Mouse (Mus musculus) forebrain, embryonic 12.5 days (tissue): ENCODE results near the gene Atp5l. TPM values are rescaled to one million over a fixed set of nuclear protein-coding genes. Genes with fewer than 3 reads are reported as not detected.
"Not testable (repeated sequence)": the region's sequence is repeated elsewhere in the genome, so short reads cannot be mapped to it uniquely, and the experiment has no call there.

Source experiments
- ATAC-seq: fragments of 200-750 bp; cut with Nextera tagmentation; 2 replicates; pipeline ENCODE4 v1.8.0; 2017; ENCODE audit warnings: moderate TSS enrichment; ENCODE audit not compliant: low FRiP score
- H3K27ac ChIP-seq: fragments of 300-500 bp; sonication (generic); 2 replicates; pipeline ENCODE4 v1.5.1; 2016; ENCODE audit warnings: mild to moderate bottlenecking
- H3K27me3 ChIP-seq: fragments of 300-500 bp; sonication (generic); 2 replicates; pipeline ENCODE4 v1.6.1; 2016; ENCODE audit warnings: mild to moderate bottlenecking
- H3K36me3 ChIP-seq: fragments of 300-500 bp; sonication (generic); replicated peaks from 2 replicates; pipeline ENCODE4 v1.6.1; 2016; ENCODE audit warnings: mild to moderate bottlenecking
- H3K4me1 ChIP-seq: fragments of 300-500 bp; sonication (generic); 2 replicates; pipeline ENCODE4 v1.6.1; 2016
- H3K4me2 ChIP-seq: fragments of 300-500 bp; sonication (generic); 2 replicates; pipeline ENCODE4 v1.6.1; 2016; ENCODE audit warnings: mild to moderate bottlenecking, moderate library complexity
- H3K4me3 ChIP-seq: fragments of 300-500 bp; sonication (generic); replicated peaks from 2 replicates; pipeline ENCODE4 v1.5.1; 2016; ENCODE audit warnings: mild to moderate bottlenecking
- H3K9ac ChIP-seq: fragments of 300-500 bp; sonication (generic); 2 replicates; pipeline ENCODE4 v1.6.1; 2016; ENCODE audit warnings: mild to moderate bottlenecking
- H3K9me3 ChIP-seq: fragments of 300-500 bp; sonication (generic); 2 replicates; pipeline ENCODE4 v1.6.1; 2016
- WGBS: fragments of 180-500 bp; shearing (Covaris S2); methylation state at CpG from one replicate; pipeline ENCODE4 v1.1.7; 2016; 5-methylcytosine and 5-hydroxymethylcytosine counted together
- polyA plus RNA-seq: library from polyadenylated mRNA; unstranded; fragments of >200 nt; fragmentation: Nextera tagmentation; extraction: Ambion mirVana; gene quantifications from 2 replicates; pipeline ENCODE4 v1.2.1, GENCODE M21; 2016

The Atp5l gene
- polyA plus RNA-seq, result 524 and 567 TPM in 2 replicates

DNA sequence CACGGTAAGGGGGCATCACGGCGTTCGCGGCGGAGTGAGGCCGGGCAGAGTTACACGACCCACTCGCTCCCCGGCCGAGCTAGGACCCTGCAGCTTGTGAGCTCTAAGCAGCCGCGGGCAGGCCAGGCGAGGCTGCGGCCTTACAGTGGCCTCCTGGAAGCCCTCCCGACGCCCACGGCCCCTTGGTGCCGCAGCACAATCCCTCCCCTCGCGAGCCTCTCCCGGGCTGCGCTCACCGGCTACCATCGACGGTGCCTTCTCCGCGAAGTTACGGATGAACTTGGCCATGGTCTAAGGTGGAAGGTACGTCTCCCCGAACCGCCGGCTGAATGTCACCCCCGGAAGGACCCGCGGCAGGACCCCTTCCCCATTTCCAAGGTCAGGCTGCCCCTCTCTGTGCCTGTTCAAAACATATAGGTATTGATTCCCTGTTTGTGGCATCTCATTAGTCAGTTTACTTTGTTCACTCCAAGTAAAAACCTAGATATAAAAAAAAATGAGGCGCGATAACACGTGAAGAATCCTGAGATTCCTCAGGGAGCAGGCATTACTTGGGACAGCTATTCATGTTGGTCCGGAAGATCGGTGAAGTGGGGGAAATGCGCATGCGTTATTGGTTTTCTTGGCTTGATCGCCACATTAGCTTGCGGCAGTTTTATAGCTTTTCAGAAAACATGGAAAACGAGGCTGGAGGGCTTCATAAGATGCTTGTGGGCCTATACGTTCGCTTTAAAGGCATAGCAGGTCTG, at the start of gene Atp5l:
TSS of gene Atp5l (minus strand) at position 369 of the 749 bp plus-strand sequence.
- Histone ChIP-seq H3K4me2 (peak within 1 kb of the TSS; percentile 86), H3K4me1 (peaks cover 17% of the 10 kb centered on the region), H3K27ac (peak within 1 kb of the TSS; percentile 91), H3K9me3 (no peaks in the 10 kb centered on the region), H3K9ac (peak within 1 kb of the TSS; percentile 89), H3K27me3 (no peaks in the 10 kb centered on the region), H3K4me3 (peak within 1 kb of the TSS; percentile 98), H3K36me3 (peaks cover under 1% of the 10 kb centered on the region; the same call in 1 of the 2 replicates)
- under 1% methylated on average over 48 of the region's 48 CpGs for WGBS
- ATAC-seq, result peak; percentile 90

DNA sequence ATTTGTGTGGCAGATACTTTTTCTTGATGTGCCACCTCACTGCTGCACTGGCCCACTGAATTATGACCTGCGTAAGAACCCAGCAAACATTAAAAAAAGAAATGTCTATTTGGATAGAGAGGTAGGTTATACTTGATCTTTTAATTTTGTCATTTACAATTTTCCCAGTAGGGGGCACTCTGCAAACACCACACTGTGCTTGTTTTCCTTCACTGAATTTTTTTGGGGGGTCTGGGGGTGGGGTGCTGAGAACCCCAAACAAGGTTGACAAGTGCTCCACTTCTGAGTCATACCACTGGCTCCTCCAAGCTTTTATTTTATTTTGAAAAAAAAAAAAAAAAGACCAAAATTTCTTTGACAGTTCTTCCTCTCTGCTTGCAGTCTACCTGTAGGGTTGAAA, 48.9 kb upstream of the Atp5l start:
- 76% methylated on average over 1 of the region's 1 CpGs for WGBS
- ATAC-seq, result no peak
- H3K4me2 ChIP-seq, result no peak overlapping the region

DNA sequence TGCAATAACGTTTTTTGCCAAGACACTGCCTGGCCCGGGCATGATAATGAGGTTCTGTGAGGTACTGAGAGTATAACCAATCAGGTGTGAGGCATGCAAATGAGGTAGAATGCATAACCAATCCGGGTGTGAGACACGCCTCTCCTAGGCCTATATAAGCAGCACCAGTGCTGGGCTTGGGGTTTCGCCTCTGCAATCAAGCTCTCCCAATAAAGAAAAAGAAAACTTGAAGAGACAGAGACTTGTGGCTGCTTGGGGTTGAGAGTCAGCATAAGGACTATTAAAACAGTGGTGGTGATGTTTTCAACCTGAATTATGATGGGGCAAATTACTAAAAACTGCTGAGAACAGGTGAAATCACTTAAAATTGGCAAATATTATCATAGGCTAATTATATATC, 47.2 kb upstream of the Atp5l start:
- H3K9me3 ChIP-seq, ATAC-seq, H3K27me3 ChIP-seq, H3K4me3 ChIP-seq, H3K9ac ChIP-seq, H3K36me3 ChIP-seq, H3K4me2 ChIP-seq, H3K27ac ChIP-seq: not testable (repeated sequence)
- 79% methylated on average over 5 of the region's 5 CpGs for WGBS
- peaks cover 15% of the 10 kb centered on the region for H3K4me1 ChIP-seq

More for the DNA sequence above, 48.9 kb upstream of the Atp5l start:
- peaks cover 17% of the 10 kb centered on the region for H3K27me3 ChIP-seq
- H3K27ac ChIP-seq, result no peak overlapping the region
- no peaks in the 10 kb centered on the region for H3K36me3 ChIP-seq
- peaks cover 11% of the 10 kb centered on the region for H3K4me1 ChIP-seq
- no peak overlapping the region for H3K9ac ChIP-seq
- H3K4me3 ChIP-seq, result no peak overlapping the region
- no peaks in the 10 kb centered on the region for H3K9me3 ChIP-seq

DNA sequence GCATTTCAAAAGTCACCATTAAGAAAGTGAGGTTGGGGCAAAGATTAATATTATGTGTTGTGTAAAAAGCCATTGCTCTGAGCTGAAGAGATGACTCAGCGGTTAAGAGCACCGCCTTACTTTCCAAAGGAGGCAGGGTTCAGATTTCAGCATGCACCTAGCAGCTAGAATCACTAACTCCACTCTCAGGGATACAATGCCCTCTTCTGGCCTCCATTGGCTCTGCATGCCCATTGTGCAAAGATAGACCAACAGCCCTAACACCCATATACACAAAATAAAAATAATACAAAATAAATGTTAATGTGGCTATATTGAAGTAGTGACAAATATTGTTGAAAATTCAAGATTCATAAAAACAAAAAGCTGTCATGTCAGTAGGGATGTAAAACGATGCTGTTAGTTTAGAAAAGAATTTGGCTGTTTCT, 46.3 kb upstream of the Atp5l start:
- Histone ChIP-seq H3K9ac (no peak overlapping the region), H3K27me3 (0 out of 2 replicates have a peak, but pooled peaks cover 2% of the 10 kb centered on the region), H3K4me1 (peaks cover 15% of the 10 kb centered on the region), H3K9me3 (no peaks in the 10 kb centered on the region), H3K36me3 (peaks cover 5% of the 10 kb centered on the region; the same call in 1 of the 2 replicates), H3K27ac (no peak overlapping the region), H3K4me3 (no peak overlapping the region), H3K4me2 (no peak overlapping the region)
- 33% methylated on average over 3 of the region's 3 CpGs for WGBS
- ATAC-seq, result no peak

DNA sequence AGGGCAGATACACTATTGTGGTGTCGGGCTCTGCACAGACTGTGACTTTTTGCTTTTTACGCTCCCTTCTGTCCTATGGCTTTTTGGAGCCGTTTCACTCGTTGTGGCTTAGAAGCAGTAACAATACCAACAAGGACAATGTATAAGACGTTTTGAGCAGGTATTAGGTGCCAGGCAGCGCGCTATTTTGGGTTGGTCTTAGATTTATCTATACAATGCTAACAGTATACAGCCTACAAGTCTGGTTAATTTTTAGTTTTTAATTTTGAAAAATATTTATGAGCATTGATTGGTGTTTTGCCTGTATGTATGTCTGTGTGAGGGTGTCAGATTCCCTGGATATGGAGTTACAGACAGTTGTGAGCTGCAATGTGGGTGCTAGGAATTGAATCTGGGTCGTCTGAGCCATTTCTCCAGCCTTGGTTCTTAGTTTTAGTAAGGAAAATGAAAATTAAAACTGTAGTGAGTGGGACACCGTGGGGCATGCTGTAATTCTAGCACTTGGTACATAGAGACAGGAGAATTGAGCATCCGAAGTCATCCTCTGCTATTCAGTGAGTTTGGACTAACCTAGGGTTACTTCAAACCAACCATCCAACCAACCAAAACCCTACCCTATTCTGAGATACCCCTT, 45.4 kb upstream of the Atp5l start:
- Histone ChIP-seq H3K27ac (no peak overlapping the region), H3K36me3 (peaks cover 10% of the 10 kb centered on the region), H3K4me1 (peaks cover 15% of the 10 kb centered on the region), H3K4me2 (peak overlapping the region; percentile 77), H3K27me3 (0 out of 2 replicates have a peak, but pooled peaks cover under 1% of the 10 kb centered on the region), H3K9me3 (no peaks in the 10 kb centered on the region), H3K9ac (peak overlapping the region; percentile 47), H3K4me3 (peak overlapping the region; percentile 78)
- WGBS, result 16% methylated on average over 10 of the region's 10 CpGs
- no peak for ATAC-seq

DNA sequence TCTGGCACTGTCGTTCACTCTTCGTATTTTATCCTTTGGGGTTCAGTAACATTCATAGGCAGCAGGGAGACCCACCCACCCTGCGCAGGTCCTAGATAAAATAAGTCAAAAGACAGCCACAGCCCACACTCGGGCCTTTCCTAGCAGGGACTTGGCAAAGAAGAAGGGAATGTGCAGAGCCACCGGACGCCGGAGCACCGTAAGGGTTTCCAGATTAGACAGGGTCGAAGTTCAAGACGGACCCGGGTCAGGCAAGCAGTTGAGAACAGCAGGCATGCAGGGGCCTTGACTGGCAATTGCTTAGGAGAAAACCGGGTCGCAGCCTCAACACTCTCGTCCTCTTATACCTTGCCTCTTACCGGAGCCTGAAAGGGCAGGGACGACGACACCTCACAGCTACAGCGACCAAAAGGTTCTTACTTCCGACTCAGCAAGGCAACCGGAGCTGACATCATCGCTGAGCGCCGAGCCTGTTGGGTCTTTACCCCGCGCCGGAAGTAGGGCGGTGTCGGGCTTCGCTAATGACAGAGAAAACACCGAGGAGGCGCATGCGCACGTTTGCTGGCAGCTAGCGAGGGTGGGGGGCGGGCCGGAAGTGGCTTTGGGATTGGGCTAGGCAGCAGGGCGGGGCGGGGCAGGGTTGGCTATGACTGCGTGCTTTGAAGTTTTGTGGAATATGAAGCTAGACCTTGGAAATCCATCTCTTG, 44.7 kb upstream of the Atp5l start, which contains the start of gene Ube4a:
TSS of gene Ube4a (minus strand) at position 475 of the 707 bp plus-strand sequence.
- peak; percentile 95 for ATAC-seq
- Histone ChIP-seq H3K27me3 (no peaks in the 10 kb centered on the region), H3K27ac (no peak within 1 kb of the TSS), H3K4me1 (peaks cover 15% of the 10 kb centered on the region), H3K4me3 (peak within 1 kb of the TSS; percentile 78), H3K9me3 (no peaks in the 10 kb centered on the region), H3K4me2 (peak within 1 kb of the TSS; percentile 77), H3K9ac (peak within 1 kb of the TSS; percentile 73), H3K36me3 (peaks cover 10% of the 10 kb centered on the region)
- under 1% methylated on average over 39 of the region's 39 CpGs for WGBS

DNA sequence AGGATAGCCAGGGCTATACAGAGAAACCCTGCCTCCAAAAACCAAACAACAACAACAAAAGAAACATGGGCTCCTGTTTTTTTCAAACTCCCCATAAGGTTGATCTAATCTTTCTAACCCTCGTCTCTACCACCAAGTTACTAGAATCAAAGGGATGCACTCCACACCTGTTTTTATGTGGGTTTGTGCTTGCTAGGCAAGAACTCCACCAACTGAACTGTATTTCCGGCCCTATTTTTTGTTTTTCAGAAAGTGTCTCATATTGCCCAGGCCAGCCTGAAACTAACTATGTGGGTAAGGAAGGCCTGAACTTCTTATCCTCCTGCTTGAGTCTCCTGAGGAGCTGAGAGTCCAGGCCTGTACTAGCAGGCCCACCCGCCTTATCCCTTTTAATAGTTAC, 33.9 kb upstream of the Atp5l start:
- no peak overlapping the region for H3K9ac ChIP-seq

DNA sequence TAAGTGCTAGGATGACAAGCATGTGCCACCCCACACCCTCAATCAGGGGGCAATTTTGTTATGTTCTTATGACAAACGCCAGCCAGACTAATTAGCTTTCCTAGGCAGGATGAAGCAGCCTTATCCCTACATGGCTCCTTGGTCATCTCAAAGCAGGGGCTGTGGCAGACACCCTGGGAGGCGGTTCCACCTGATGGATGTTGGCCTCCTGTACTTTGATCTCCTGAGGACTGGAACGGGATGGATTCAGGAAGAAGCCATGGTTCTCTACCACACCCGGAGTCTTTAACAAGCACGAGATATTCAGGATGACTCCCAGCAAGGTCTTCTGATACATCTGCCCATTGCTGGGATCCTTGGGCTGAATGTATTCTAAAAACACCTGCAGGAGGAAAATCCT, 27.3 kb upstream of the Atp5l start:
- no peaks in the 10 kb centered on the region for H3K4me1 ChIP-seq
- no peak overlapping the region for H3K9ac ChIP-seq
- ATAC-seq, result no peak
- 96% methylated on average over 5 of the region's 5 CpGs for WGBS
- no peak overlapping the region for H3K27ac ChIP-seq
- H3K36me3 ChIP-seq, result peaks cover 86% of the 10 kb centered on the region
- no peak overlapping the region for H3K4me2 ChIP-seq
- H3K27me3 ChIP-seq, result no peaks in the 10 kb centered on the region
- no peaks in the 10 kb centered on the region for H3K9me3 ChIP-seq
- H3K4me3 ChIP-seq, result no peak overlapping the region

More for the DNA sequence above, 33.9 kb upstream of the Atp5l start:
- Histone ChIP-seq H3K4me2 (no peak overlapping the region), H3K9me3 (no peaks in the 10 kb centered on the region), H3K27me3 (no peaks in the 10 kb centered on the region), H3K4me1 (no peaks in the 10 kb centered on the region), H3K27ac (no peak overlapping the region), H3K36me3 (peaks cover 79% of the 10 kb centered on the region), H3K4me3 (no peak overlapping the region)
- WGBS, result 92% methylated on average over 3 of the region's 3 CpGs
- ATAC-seq, result no peak

DNA sequence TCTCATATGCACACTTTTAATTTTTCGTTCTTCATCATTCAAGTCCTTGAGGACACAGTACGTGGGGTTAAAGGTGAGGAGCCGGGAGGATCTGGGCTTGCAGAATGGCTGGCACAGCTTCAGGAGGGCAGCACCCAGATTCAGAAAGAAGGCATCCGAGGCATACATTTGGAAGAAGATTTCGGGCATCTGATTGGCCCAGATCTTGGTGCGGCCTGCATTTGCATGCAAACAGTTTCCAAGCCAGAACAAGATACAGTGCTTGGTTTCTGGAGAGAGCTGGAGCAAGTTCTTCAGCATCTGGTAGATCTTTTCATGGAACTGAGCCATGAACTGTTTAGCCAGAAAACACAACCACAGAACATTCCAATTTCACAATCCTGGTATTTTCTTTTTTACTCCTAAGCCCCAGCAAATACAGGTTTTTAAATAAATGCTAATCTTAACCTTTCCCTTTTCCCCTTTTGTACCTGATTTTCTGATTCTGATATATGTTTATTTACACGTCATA, 25.7 kb upstream of the Atp5l start:
- Histone ChIP-seq H3K27ac (no peak overlapping the region), H3K4me1 (no peaks in the 10 kb centered on the region), H3K4me2 (no peak overlapping the region), H3K4me3 (no peak overlapping the region), H3K36me3 (peaks cover 88% of the 10 kb centered on the region), H3K9ac (no peak overlapping the region), H3K27me3 (no peaks in the 10 kb centered on the region), H3K9me3 (no peaks in the 10 kb centered on the region)
- WGBS, result 90% methylated on average over 7 of the region's 7 CpGs
- ATAC-seq, result no peak

DNA sequence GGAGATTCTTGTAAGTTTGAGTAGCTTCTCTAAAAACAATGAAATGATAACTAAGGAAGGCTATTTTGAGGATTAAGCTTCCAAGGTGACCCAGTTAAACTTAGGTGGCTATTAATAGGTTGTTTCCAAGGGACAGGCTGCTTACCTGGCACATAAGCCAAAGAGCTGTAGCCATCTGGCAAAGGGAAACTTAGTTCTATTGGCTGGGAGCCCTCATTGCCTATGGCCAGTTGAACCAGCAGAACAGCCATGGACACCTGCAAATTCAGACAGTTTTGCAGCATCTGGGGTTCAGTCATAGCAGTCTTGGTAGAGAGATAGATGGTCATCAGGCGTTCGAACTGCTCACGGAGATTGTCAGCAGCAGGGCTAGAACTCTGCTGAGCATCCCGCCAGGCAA, 21.9 kb upstream of the Atp5l start:
- Histone ChIP-seq H3K4me3 (no peak overlapping the region), H3K27me3 (no peaks in the 10 kb centered on the region), H3K36me3 (peaks cover 89% of the 10 kb centered on the region), H3K9ac (no peak overlapping the region), H3K4me2 (no peak overlapping the region), H3K27ac (no peak overlapping the region), H3K9me3 (no peaks in the 10 kb centered on the region), H3K4me1 (no peaks in the 10 kb centered on the region)
- WGBS, result 97% methylated on average over 4 of the region's 4 CpGs
- no peak for ATAC-seq

DNA sequence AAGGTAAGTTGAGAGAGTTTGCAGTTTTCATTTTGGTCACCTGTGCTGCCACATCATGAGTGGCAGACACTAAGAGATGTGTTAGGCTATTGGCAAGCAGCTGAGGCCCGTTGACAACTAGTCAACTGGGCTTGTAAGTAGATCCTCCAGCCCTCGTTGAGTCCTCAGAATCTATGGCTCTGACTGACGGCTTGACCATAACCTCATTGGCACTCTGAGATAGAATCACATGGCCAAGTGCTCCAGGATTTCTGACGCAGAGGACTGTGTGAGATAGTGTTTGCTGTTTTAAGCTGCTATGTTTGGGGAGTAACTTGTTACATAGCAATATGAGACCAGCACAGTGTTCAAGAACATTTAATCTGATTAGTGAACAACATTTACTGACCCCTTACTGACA, 21.2 kb upstream of the Atp5l start:
- WGBS, result 94% methylated on average over 4 of the region's 4 CpGs
- no peaks in the 10 kb centered on the region for H3K4me1 ChIP-seq
- H3K36me3 ChIP-seq, result peaks cover 89% of the 10 kb centered on the region

DNA sequence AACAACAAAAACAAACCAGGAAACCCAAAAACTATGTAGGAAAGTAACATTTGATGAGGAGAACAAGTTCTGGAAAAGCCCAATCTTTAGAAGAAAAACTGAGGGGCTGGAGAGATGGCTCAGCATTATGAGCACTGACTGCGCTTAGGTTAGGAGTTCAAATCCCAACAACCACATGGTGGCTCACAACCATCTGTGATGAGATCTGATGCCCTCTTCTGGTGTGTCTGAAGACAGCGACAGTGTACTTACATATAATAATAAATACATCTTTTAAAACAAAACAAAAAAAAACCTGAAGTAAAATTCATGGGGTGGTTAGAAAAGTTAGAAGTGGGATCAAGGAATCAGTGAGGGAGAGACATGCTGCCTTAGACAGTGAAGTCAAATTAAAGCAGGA, 1.0 kb upstream of the Atp5l start:
- H3K9ac ChIP-seq, result peak overlapping the region; percentile 58; the same call in 1 of the 2 replicates
- no peak for ATAC-seq
- H3K4me2 ChIP-seq, result peak overlapping the region; percentile 86
- H3K4me3 ChIP-seq, result peak overlapping the region; percentile 98
- H3K9me3 ChIP-seq, result no peaks in the 10 kb centered on the region
- H3K4me1 ChIP-seq, result peaks cover 14% of the 10 kb centered on the region
- H3K27ac ChIP-seq, result peak overlapping the region; percentile 91
- WGBS, result 79% methylated on average over 2 of the region's 2 CpGs
- H3K27me3 ChIP-seq, result no peaks in the 10 kb centered on the region
- H3K36me3 ChIP-seq, result peaks cover 3% of the 10 kb centered on the region; the same call in 1 of the 2 replicates

More for the DNA sequence above, 21.2 kb upstream of the Atp5l start:
- H3K27ac ChIP-seq, result no peak overlapping the region
- no peaks in the 10 kb centered on the region for H3K9me3 ChIP-seq
- ATAC-seq, result no peak
- no peaks in the 10 kb centered on the region for H3K27me3 ChIP-seq
- H3K4me2 ChIP-seq, result no peak overlapping the region
- no peak overlapping the region for H3K4me3 ChIP-seq
- no peak overlapping the region for H3K9ac ChIP-seq
